Mouse (Mus musculus) hindbrain, postnatal 0 days (tissue): ENCODE data around the gene Stxbp1. TPM values are rescaled to one million over a fixed set of nuclear protein-coding genes. Genes with fewer than 3 reads are reported as not detected.

Experiments
- ATAC-seq: fragments of 200-750 bp; cut with Nextera tagmentation; 2 replicates; pipeline ENCODE4 v1.8.0; 2017; ENCODE audit warnings: mild to moderate bottlenecking, moderate TSS enrichment, moderate library complexity
- DNase-seq: peaks from one replicate; pipeline ENCODE4 v3.0.0-alpha.2; 2015; ENCODE audit warnings: low spot score
- H3K27ac ChIP-seq: fragments of 300-500 bp; sonication (generic); 2 replicates; pipeline ENCODE4 v1.5.1; 2014; ENCODE audit warnings: mild to moderate bottlenecking
- H3K27me3 ChIP-seq: fragments of 300-500 bp; sonication (generic); 2 replicates; pipeline ENCODE4 v1.6.1; 2014; ENCODE audit warnings: low read length, mixed read lengths; ENCODE audit not compliant: insufficient read depth
- H3K36me3 ChIP-seq: fragments of 300-500 bp; sonication (generic); 2 replicates; pipeline ENCODE4 v1.6.1; 2014; ENCODE audit warnings: low read length, mixed read lengths; ENCODE audit not compliant: insufficient read depth
- H3K4me1 ChIP-seq: fragments of 300-500 bp; sonication (generic); 2 replicates; pipeline ENCODE4 v1.6.1; 2014; ENCODE audit warnings: antibody characterized with exemption, low read length, mixed read lengths; ENCODE audit not compliant: insufficient read depth
- H3K4me2 ChIP-seq: fragments of 300-500 bp; sonication (generic); 2 replicates; pipeline ENCODE4 v1.6.1; 2014; ENCODE audit warnings: low read depth, mild to moderate bottlenecking, low read length, moderate library complexity, mixed read lengths
- H3K4me3 ChIP-seq: fragments of 300-500 bp; sonication (generic); 2 replicates; pipeline ENCODE4 v1.5.1; 2014; ENCODE audit warnings: low read length
- H3K9ac ChIP-seq: fragments of 300-500 bp; sonication (generic); replicated peaks from 2 replicates; pipeline ENCODE4 v1.6.1; 2014; ENCODE audit warnings: mild to moderate bottlenecking, low read length, moderate library complexity, mixed read lengths
- H3K9me3 ChIP-seq: fragments of 300-500 bp; sonication (generic); 2 replicates; pipeline ENCODE4 v1.6.1; 2016; ENCODE audit warnings: low read length, mixed read lengths
- CTCF ChIP-seq: IDR thresholded peaks from 2 replicates; pipeline ENCODE4 v1.5.1; 2016; ENCODE audit warnings: antibody characterized with exemption, control low read depth, low read depth
- WGBS: fragments of 180-500 bp; shearing (Covaris S2); extraction: QIAGEN DNeasy Blood & Tissue Kit; methylation state at CpG from one replicate; pipeline ENCODE4 v1.1.7; 2014; 5-methylcytosine and 5-hydroxymethylcytosine counted together
- polyA plus RNA-seq: library from polyadenylated mRNA; unstranded; fragments of >200 nt; fragmentation: Nextera tagmentation; extraction: Ambion mirVana; gene quantifications from 2 replicates; pipeline ENCODE4 v1.2.1, GENCODE M21; 2015
- total RNA-seq: library from RNA; depleted of rRNA; stranded (reverse); fragments of >200 nt; gene quantifications from 2 replicates; pipeline ENCODE4 v1.2.3, GENCODE M21; 2014

Stxbp1 gene
- total and polyA plus RNA-seq, 2 experiments from 2014 or later = 142 to 348 TPM

- H3K9ac ChIP-seq = peak within 1 kb of the TSS; percentile 18
- DNase-seq (peak; percentile 98), ATAC-seq (peak; percentile 99)
- H3K27ac ChIP-seq = peak within 1 kb of the TSS; percentile 12; the same call in 1 of the 2 replicates
- H3K9me3 ChIP-seq = no peaks in the 10 kb centered on the region
- H3K4me2 ChIP-seq = peak within 1 kb of the TSS; percentile 77
- no peaks in the 10 kb centered on the region for H3K27me3 ChIP-seq
- H3K36me3 ChIP-seq = no peaks in the 10 kb centered on the region
- peaks cover 11% of the 10 kb centered on the region; the same call in 1 of the 2 replicates for H3K4me1 ChIP-seq
- peak within 1 kb of the TSS; percentile 48 for H3K4me3 ChIP-seq
- no peak for TF ChIP-seq CTCF
- WGBS = under 1% methylated on average over 46 of the region's 46 CpGs
Measured at GRCm38 (mm10) chr2:32775359-32776074, 71.5 kb downstream of the Stxbp1 start, which contains the start of the genes Ttc16 and Ptrh1. Gene Ttc16 (minus strand): TSS chr2:32775633. Gene Ptrh1 (plus strand): TSS chr2:32775786.

- H3K4me2 ChIP-seq = no peak overlapping the region
- no peaks in the 10 kb centered on the region for H3K36me3 ChIP-seq
- H3K27me3 ChIP-seq = no peaks in the 10 kb centered on the region
- no peak overlapping the region for H3K27ac ChIP-seq
- no peak for TF ChIP-seq CTCF
- no peak overlapping the region for H3K4me3 ChIP-seq
- DNase-seq (no peak), ATAC-seq (no peak)
- H3K9me3 ChIP-seq = no peaks in the 10 kb centered on the region
- no peak overlapping the region for H3K9ac ChIP-seq
- H3K4me1 ChIP-seq = peaks cover 11% of the 10 kb centered on the region; the same call in 1 of the 2 replicates
- 84% methylated on average over 8 of the region's 8 CpGs for WGBS
Measured at GRCm38 (mm10) chr2:32772626-32773279, 74.3 kb downstream of the Stxbp1 start.

DNA sequence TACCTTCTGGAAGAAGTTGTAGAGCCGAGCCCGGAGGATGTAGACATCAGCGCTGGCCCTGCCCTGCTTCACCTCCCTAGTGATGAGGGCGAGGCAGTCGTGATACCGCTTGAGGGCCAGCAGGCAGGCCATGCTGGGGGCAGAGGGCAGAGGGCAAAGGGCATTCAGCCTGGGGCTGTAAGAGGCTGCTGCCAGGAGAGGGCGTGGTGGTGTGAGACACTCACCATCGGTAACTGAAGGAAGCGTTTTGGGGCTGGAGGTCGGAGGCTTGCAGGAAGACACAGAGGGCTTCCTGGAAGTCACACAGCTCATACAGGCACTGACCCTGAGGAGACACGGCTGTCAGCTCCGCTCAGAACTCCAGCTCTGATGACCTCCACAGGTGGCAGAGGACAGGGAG is 75.2 kb downstream of the Stxbp1 start:
- peaks cover 11% of the 10 kb centered on the region; the same call in 1 of the 2 replicates for H3K4me1 ChIP-seq
- 31% methylated on average over 12 of the region's 12 CpGs for WGBS
- H3K4me3 ChIP-seq = no peak overlapping the region
- no peaks in the 10 kb centered on the region for H3K36me3 ChIP-seq
- no peaks in the 10 kb centered on the region for H3K27me3 ChIP-seq
- H3K9me3 ChIP-seq = no peaks in the 10 kb centered on the region
- no peak for DNase-seq
- no peak overlapping the region for H3K4me2 ChIP-seq
- H3K9ac ChIP-seq = no peak overlapping the region
- no peak for TF ChIP-seq CTCF
- no peak overlapping the region for H3K27ac ChIP-seq
- ATAC-seq = no peak

GRCm38 (mm10) chr2:32769327-32770085 is 77.5 kb downstream of the Stxbp1 start:
- no peaks in the 10 kb centered on the region for H3K27me3 ChIP-seq
- ATAC-seq (no peak), DNase-seq (peak; percentile 61)
- no peak for TF ChIP-seq CTCF
- H3K4me3 ChIP-seq = no peak overlapping the region
- H3K9ac ChIP-seq = no peak overlapping the region
- no peak overlapping the region for H3K4me2 ChIP-seq
- no peaks in the 10 kb centered on the region for H3K36me3 ChIP-seq
- WGBS = 63% methylated on average over 5 of the region's 5 CpGs
- H3K4me1 ChIP-seq = no peaks in the 10 kb centered on the region; the same call in 1 of the 2 replicates
- H3K27ac ChIP-seq = peak overlapping the region; percentile 20; the same call in 1 of the 2 replicates
- no peaks in the 10 kb centered on the region for H3K9me3 ChIP-seq

- no peak overlapping the region for H3K9ac ChIP-seq
- DNase-seq = no peak
- no peaks in the 10 kb centered on the region for H3K36me3 ChIP-seq
- H3K4me1 ChIP-seq = no peaks in the 10 kb centered on the region; the same call in 1 of the 2 replicates
- 55% methylated on average over 19 of the region's 19 CpGs for WGBS
- no peak for ATAC-seq
- peak overlapping the region; percentile 20; the same call in 1 of the 2 replicates for H3K27ac ChIP-seq
- H3K9me3 ChIP-seq = no peaks in the 10 kb centered on the region
- H3K27me3 ChIP-seq = no peaks in the 10 kb centered on the region
- no peak for TF ChIP-seq CTCF
- H3K4me2 ChIP-seq = no peak overlapping the region
- no peak overlapping the region for H3K4me3 ChIP-seq
Measured at GRCm38 (mm10) chr2:32768661-32769285, 78.3 kb downstream of the Stxbp1 start.

- ATAC-seq (no peak), DNase-seq (no peak)
- Histone ChIP-seq H3K27ac (no peak overlapping the region), H3K4me3 (no peak overlapping the region), H3K9ac (no peak overlapping the region), H3K4me1 (no peaks in the 10 kb centered on the region; the same call in 1 of the 2 replicates), H3K4me2 (no peak overlapping the region), H3K27me3 (no peaks in the 10 kb centered on the region), H3K9me3 (no peaks in the 10 kb centered on the region), H3K36me3 (peaks cover 9% of the 10 kb centered on the region; the same call in 1 of the 2 replicates)
- 66% methylated on average over 12 of the region's 12 CpGs for WGBS
- no peak for TF ChIP-seq CTCF
Measured at GRCm38 (mm10) chr2:32767241-32767640, 79.8 kb downstream of the Stxbp1 start.
